Mouse (Mus musculus) E14TG2a.4 (cell line): ENCODE results near the gene Lrrk1.

Source experiments
- CTCF ChIP-seq: conservative IDR thresholded peaks from 2 replicates; pipeline ENCODE4 v1.5.1; 2014; ENCODE audit warnings: low read length
- NANOG ChIP-seq: IDR thresholded peaks from 2 replicates; pipeline ENCODE4 v1.6.1; 2014; ENCODE audit warnings: borderline replicate concordance, low read length, mixed read lengths
- POU5F1 ChIP-seq: IDR thresholded peaks from 2 replicates; pipeline ENCODE4 v1.6.1; 2014; ENCODE audit warnings: low read length, borderline replicate concordance

DNA sequence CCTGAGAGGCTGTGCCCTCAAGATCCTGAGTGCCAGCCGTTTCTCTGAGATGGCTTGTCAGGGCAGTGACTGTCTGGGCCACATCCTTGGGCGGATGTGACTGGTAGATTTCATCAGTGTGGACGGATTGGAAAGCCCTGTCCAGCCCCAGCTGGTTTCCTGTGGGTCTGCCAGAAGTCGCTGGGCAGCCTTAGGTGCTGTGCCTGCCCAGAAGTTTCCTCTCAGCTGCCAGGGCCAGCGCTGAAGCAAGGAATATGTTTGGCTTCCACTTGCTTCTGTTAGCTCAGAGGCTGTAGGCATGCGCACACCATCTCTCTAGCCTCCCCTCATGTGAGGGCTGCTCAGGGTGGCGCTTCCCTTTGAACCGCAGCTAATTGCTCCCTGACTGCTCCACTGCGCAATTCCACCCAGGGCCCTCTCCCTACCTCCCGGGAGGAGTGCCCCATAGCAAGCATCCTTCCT is 209.0 kb downstream of the Lrrk1 start:
- no peak for TF ChIP-seq CTCF
- no peak for TF ChIP-seq NANOG
- no peak for TF ChIP-seq POU5F1
